Mouse (Mus musculus) embryo, embryonic 10.5 days (tissue): ENCODE measurements around the gene Gm49366.
"Not testable (repeated sequence)": the region's sequence is repeated elsewhere in the genome, so short reads cannot be mapped to it uniquely, and the experiment has no call there.

Experiments
- DNase-seq: peaks from one replicate; pipeline ENCODE4 v3.0.0-alpha.2; 2015; ENCODE audit warnings: low spot score

Gene Gm49366

DNA sequence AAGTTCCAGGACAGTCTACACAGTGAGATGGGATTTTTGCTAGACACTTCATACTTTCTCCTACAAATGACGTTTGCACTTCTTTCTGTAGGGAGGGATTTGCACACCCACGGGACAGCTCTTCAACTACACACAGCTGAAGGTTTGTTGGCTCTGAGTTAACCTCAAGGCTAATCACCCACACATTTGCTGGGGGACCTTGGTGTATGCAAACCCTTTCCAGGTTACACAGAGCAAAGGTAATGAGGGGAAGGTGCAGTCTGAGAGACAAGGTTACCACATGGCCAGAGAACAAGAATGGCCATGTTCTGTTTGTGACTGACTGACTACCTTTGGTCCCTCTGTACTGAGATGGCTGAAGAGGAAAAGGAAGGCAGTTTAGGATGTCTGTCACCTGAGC lies 45.1 kb downstream of the Gm49366 start:
- no peak for DNase-seq

DNA sequence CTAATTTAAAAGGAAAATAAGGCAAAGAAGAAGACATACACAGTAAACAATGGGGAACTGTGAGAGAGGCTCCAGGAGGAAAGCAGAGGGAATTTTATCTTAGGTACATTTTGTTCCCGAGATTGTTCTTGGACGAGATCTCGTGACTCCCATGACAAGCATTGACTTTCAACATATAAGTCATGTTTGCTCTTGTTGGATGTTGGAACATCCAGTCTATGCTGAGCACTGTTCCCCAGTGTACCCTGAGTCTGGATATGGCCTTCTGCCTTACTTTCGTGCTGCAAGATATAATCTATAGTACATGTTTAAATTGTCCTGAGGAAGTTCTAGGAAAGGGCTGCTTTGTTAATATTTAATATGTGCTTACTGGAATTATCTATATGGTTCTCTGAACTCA lies 45.8 kb downstream of the Gm49366 start:
- DNase-seq: no peak

DNA sequence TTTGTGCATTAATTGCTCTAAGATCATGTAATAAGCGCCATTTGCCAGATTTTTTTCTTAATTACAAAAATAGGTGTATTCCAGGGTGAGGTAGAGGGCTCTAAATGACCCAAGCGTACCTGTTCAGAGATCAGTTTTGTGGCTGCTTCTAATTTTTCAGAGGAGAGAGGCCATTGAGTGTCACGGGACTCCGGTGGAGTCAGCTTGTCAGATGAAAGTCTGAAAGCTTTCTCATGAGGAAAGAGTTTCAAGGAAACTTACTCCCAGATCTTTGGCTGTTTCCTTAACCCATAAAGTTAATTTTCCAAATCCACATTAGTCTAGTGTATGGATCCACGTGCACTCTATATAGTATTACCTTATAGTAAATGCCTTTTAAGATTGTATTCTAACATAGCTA lies 55.9 kb downstream of the Gm49366 start:
- DNase-seq: not testable (repeated sequence)

DNA sequence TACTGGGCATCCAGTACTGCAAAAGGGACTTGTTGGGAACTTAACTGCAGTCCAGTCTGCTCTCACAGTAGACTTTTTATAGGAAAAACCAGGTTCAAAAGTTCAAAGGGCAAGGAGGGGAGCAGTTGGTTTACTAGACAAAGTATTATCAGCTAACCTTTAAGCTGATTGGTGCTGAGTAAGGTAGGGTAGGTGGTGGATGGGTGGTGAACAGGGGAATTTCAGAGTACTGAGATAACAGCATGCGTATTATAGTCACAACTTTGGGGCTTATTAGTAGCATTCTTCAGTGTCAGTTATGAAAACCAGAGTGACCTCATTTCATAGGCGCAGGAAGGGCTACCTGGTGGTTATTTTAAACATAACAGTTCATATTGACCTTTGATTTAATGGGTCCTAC lies 60.9 kb downstream of the Gm49366 start:
- no peak for DNase-seq

DNA sequence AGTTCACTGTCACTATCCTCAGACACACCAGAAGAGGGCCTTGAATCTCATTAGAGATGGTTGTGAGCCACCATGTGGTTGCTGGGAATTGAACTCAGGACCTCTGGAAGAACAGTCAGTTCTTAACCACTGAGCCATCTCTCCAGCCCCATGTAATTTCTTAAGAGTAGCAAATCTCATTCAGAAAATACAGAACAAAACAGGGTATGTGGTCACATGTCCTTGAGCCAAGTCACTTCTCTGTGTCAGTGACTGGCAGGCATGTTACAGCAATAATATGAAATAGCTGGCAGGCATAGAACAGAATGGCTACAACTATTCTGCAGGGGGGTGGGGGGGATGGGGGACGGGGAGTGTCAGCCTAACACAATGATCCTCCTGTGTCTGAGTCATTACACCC lies 61.3 kb downstream of the Gm49366 start:
- DNase-seq: peak; percentile 4

DNA sequence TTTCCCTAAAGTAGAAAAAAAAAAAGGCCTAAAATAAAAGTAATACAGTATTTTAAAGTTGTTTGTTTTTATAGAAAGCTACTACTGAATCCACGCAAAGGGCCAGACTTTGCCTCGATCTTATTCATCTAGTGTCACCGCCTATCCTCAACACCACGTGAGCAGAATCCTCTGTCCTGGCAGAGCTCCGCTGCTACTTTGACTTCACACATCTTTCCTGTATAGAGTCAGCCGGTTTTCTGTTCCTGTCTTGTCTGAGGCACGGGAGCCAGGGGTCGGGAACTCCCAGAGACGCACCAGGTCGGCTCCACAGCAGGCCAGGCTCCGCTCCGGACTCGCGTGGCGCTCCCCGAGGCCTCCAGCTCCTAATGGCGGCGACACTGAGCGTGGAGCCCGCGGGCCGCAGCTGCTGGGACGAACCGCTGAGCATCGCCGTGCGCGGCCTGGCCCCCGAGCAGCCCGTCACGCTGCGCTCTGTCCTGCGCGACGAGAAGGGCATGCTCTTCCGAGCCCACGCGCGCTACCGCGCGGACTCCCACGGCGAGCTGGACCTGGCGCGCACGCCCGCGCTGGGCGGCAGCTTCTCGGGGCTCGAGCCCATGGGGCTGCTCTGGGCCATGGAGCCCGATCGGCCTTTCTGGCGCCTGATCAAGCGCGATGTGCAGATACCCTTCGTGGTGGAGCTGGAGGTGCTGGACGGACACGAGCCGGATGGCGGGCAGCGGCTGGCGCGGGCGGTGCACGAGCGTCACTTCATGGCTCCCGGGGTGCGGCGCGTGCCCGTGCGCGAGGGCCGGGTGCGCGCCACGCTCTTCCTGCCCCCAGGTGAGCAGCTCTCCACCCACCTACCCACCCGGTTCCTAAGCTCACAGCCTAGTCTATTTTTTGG lies 62.1 kb downstream of the Gm49366 start, which contains the start of gene Acot6:
Gene Acot6, plus strand, starts transcription at position 51 of the 889 bp plus-strand sequence.
- DNase-seq: peak; percentile 71

DNA sequence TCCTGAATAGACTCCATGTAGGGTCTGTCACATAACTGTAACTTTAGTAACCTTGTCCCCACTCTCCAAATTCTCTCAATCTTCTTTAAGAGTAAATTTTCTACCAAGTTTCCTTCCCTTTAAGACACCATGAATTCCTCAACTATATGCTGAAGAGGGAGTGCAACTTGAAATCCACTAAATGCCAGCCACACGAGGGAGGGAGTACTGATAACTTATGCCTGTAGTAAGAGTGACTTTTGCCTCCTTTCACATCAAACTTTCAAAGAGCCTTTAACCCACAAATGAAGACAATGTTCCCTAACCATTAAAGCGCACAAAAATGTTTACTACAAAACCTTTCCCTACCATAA lies 62.7 kb downstream of the Gm49366 start:
- peak; percentile 21 for DNase-seq

DNA sequence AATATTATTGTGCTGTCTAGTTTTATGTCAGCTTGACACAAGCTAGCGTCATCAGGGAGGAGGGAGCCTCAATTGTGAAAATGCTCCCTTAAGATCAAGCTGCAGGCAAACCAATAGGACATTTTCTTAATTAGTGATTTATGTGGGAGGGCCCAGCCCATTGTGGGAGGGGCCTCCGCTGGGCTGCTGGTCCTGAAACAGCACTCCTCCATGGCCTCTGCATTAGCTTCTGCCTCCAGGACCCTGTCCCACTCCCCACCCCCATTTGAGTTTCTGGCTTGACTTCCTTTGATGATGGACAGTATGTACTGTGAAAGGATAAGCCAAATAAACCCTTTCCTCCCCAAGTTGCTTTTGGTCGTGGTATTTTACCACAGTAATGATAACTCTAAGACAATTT lies 68.3 kb downstream of the Gm49366 start:
- DNase-seq: no peak

DNA sequence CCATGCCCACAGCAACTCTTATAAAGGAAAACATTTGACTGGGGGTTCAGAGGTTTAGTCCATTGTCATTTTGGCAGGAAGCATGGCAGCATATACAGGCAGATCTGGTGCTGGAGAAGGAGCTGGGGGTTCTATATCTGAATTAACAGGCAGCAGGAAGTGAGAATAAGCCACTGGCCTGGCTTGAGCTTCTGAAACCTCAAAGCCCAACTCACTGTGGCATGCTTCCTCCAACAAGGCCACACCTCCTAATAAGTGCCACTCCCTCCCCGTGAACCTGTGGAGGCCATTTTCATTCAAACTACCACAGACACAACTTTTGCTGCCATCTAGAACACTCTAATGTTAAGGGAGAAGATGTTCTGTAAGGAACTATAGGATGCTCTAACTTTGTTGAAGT lies 69.0 kb downstream of the Gm49366 start:
- no peak for DNase-seq
